Mouse (Mus musculus) MEL (cell line): ENCODE data around the gene Gm20388. TPM values are rescaled to one million over a fixed set of nuclear protein-coding genes. Genes with fewer than 3 reads are reported as not detected.

Source experiments
- DNase-seq: peaks from one replicate; pipeline ENCODE4 v3.0.0; 2011; ENCODE audit warnings: low read depth, low spot score
- H3K27ac ChIP-seq: 2 replicates; pipeline ENCODE4 v1.5.1; 2012; ENCODE audit warnings: low read depth, mild to moderate bottlenecking, control low read depth, low read length, moderate library complexity; ENCODE audit not compliant: control insufficient read depth
- H3K27me3 ChIP-seq, 2 experiments: fragments of 150-350 bp in 1 of 2; sonication (generic) in 1 of 2; 2 replicates each; pipeline ENCODE4 v1.6.1; 2012; ENCODE audit warnings: low read length in 2 of 2, mild to moderate bottlenecking in 2 of 2, improper control_type of control experiment in 1 of 2, moderate library complexity in 1 of 2; ENCODE audit not compliant: insufficient read depth in 2 of 2, control insufficient read depth in 1 of 2
- H3K36me3 ChIP-seq, 2 experiments: 2 replicates each; pipeline ENCODE4 v1.6.1; 2012 to 2014; ENCODE audit warnings: low read length in 2 of 2, improper control_type of control experiment in 1 of 2, inconsistent platforms in 1 of 2, mild to moderate bottlenecking in 1 of 2; ENCODE audit not compliant: insufficient read depth in 2 of 2, control insufficient read depth in 1 of 2
- H3K4me1 ChIP-seq, 2 experiments: fragments of 150-350 bp in 1 of 2; sonication (generic) in 1 of 2; 2 replicates each; pipeline ENCODE4 v1.6.1; 2012; ENCODE audit warnings: low read length in 2 of 2, improper control_type of control experiment in 1 of 2, mild to moderate bottlenecking in 1 of 2; ENCODE audit not compliant: insufficient read depth in 2 of 2, control insufficient read depth in 1 of 2
- H3K4me3 ChIP-seq, 2 experiments: fragments of 150-350 bp in 1 of 2; sonication (generic) in 1 of 2; 2 replicates each; pipeline ENCODE4 v1.5.1; 2012; ENCODE audit warnings: low read depth in 2 of 2, low read length in 2 of 2, mild to moderate bottlenecking in 2 of 2, moderate library complexity in 2 of 2, control low read depth in 1 of 2, improper control_type of control experiment in 1 of 2; ENCODE audit not compliant: control insufficient read depth in 1 of 2, insufficient read depth in 1 of 2
- H3K79me2 ChIP-seq: 2 replicates; pipeline ENCODE4 v1.6.1; 2012; ENCODE audit warnings: mild to moderate bottlenecking, low read length, moderate library complexity; ENCODE audit not compliant: control insufficient read depth, poor library complexity, insufficient read depth
- H3K9ac ChIP-seq: 2 replicates; pipeline ENCODE4 v1.6.1; 2012; ENCODE audit warnings: low read depth, mild to moderate bottlenecking, control low read depth, low read length, moderate library complexity; ENCODE audit not compliant: control insufficient read depth, poor library complexity, severe bottlenecking
- H3K9me3 ChIP-seq: fragments of 150-350 bp; sonication (generic); replicated peaks from 2 replicates; pipeline ENCODE4 v1.6.1; 2012; ENCODE audit warnings: mild to moderate bottlenecking, low read length, improper control_type of control experiment, moderate library complexity; ENCODE audit not compliant: insufficient read depth
- CTCF ChIP-seq, 3 experiments: IDR thresholded peaks in 2 of 3; conservative IDR thresholded peaks in 1 of 3; 2 replicates each; pipeline ENCODE4 v1.5.1; 2011 to 2012; ENCODE audit warnings: low read length in 3 of 3, low read depth in 2 of 3, mild to moderate bottlenecking in 2 of 3, improper control_type of control experiment in 1 of 3, inconsistent platforms in 1 of 3, mixed read lengths in 1 of 3, moderate library complexity in 1 of 3; ENCODE audit not compliant: control insufficient read depth in 1 of 3, insufficient read depth in 1 of 3, poor library complexity in 1 of 3, severe bottlenecking in 1 of 3
- E2F4 ChIP-seq: IDR thresholded peaks from 2 replicates; pipeline ENCODE4 v1.6.1; 2011; ENCODE audit warnings: low read depth, low read length, improper control_type of control experiment, borderline replicate concordance
- EP300 ChIP-seq, 2 experiments: IDR thresholded peaks; 2 replicates each; pipeline ENCODE4 v1.6.1; 2011; ENCODE audit warnings: improper control_type of control experiment in 2 of 2, low read length in 2 of 2, low read depth in 1 of 2, mild to moderate bottlenecking in 1 of 2
- GABPA ChIP-seq: IDR thresholded peaks from 2 replicates; pipeline ENCODE4 v1.6.1; 2012; ENCODE audit warnings: low read depth, mild to moderate bottlenecking, inconsistent platforms, low read length, improper control_type of control experiment, moderate library complexity
- GATA1 ChIP-seq: IDR thresholded peaks from 2 replicates; pipeline ENCODE4 v1.6.1; 2011; ENCODE audit warnings: low read depth, low read length, improper control_type of control experiment
- KAT2A ChIP-seq: conservative IDR thresholded peaks from 2 replicates; pipeline ENCODE4 v1.6.1; 2012; ENCODE audit warnings: low read depth, low read length, improper control_type of control experiment, inconsistent platforms
- MAX ChIP-seq: IDR thresholded peaks from 2 replicates; pipeline ENCODE4 v1.6.1; 2011; ENCODE audit warnings: low read length, improper control_type of control experiment
- MAZ ChIP-seq: IDR thresholded peaks from 2 replicates; pipeline ENCODE4 v1.6.1; 2012; ENCODE audit warnings: low read depth, mild to moderate bottlenecking, inconsistent platforms, low read length, improper control_type of control experiment
- MEF2A ChIP-seq: IDR thresholded peaks from 2 replicates; pipeline ENCODE4 v1.6.1; 2014; ENCODE audit warnings: low read depth, mild to moderate bottlenecking, inconsistent platforms, low read length, improper control_type of control experiment; ENCODE audit not compliant: poor library complexity, insufficient replicate concordance, severe bottlenecking; ENCODE audit errors: extremely low read depth
- MYB ChIP-seq: IDR thresholded peaks from 2 replicates; pipeline ENCODE4 v1.6.1; 2011; ENCODE audit warnings: mild to moderate bottlenecking, low read depth, low read length, improper control_type of control experiment
- MYC ChIP-seq: IDR thresholded peaks from 2 replicates; pipeline ENCODE4 v1.6.1; 2011; ENCODE audit warnings: low read depth, mild to moderate bottlenecking, low read length, improper control_type of control experiment, moderate library complexity
- NELFE ChIP-seq: IDR thresholded peaks from 2 replicates; pipeline ENCODE4 v1.6.1; 2011; ENCODE audit warnings: low read depth, low read length, improper control_type of control experiment
- NRF1 ChIP-seq: IDR thresholded peaks from 2 replicates; pipeline ENCODE4 v1.6.1; 2014; ENCODE audit warnings: low read depth, mild to moderate bottlenecking, inconsistent platforms, low read length, improper control_type of control experiment, moderate library complexity; ENCODE audit not compliant: poor library complexity, insufficient read depth, severe bottlenecking
- POLR2A ChIP-seq, 2 experiments: IDR thresholded peaks; 2 replicates each; pipeline ENCODE4 v1.6.1; 2011 to 2012; ENCODE audit warnings: low read length in 2 of 2, mild to moderate bottlenecking in 2 of 2, control low read depth in 1 of 2, improper control_type of control experiment in 1 of 2, low read depth in 1 of 2, moderate library complexity in 1 of 2; ENCODE audit not compliant: control insufficient read depth in 1 of 2, insufficient read depth in 1 of 2, poor library complexity in 1 of 2
- POLR2AphosphoS2 ChIP-seq: IDR thresholded peaks from 2 replicates; pipeline ENCODE4 v1.6.1; 2011; ENCODE audit warnings: low read length, improper control_type of control experiment
- POLR2AphosphoS5 ChIP-seq: IDR thresholded peaks from 2 replicates; pipeline ENCODE4 v1.6.1; 2012; ENCODE audit warnings: low read depth, borderline replicate concordance, mild to moderate bottlenecking, inconsistent platforms, low read length, moderate library complexity, mixed read lengths
- RAD21 ChIP-seq: IDR thresholded peaks from 2 replicates; pipeline ENCODE4 v1.6.1; 2011; ENCODE audit warnings: mild to moderate bottlenecking, low read depth, low read length, improper control_type of control experiment
- SIN3A ChIP-seq: IDR thresholded peaks from 2 replicates; pipeline ENCODE4 v1.6.1; 2012; ENCODE audit warnings: low read length, improper control_type of control experiment, inconsistent platforms
- SMC3 ChIP-seq: IDR thresholded peaks from 2 replicates; pipeline ENCODE4 v1.6.1; 2011; ENCODE audit warnings: low read depth, low read length, improper control_type of control experiment
- TAL1 ChIP-seq: IDR thresholded peaks from 2 replicates; pipeline ENCODE4 v1.6.1; 2012; ENCODE audit warnings: mild to moderate bottlenecking, inconsistent platforms, low read length, moderate library complexity, mixed read lengths
- TBP ChIP-seq: IDR thresholded peaks from 2 replicates; pipeline ENCODE4 v1.8.0; 2011; ENCODE audit warnings: low read depth, low read length, improper control_type of control experiment
- UBTF ChIP-seq: IDR thresholded peaks from 2 replicates; pipeline ENCODE4 v1.6.1; 2012; ENCODE audit warnings: low read depth, mild to moderate bottlenecking, inconsistent platforms, low read length, improper control_type of control experiment, moderate library complexity, borderline replicate concordance; ENCODE audit not compliant: insufficient read depth
- USF2 ChIP-seq, 2 experiments: IDR thresholded peaks; 2 replicates each; pipeline ENCODE4 v1.6.1; 2011 to 2012; ENCODE audit warnings: improper control_type of control experiment in 2 of 2, low read length in 2 of 2, borderline replicate concordance in 1 of 2, inconsistent platforms in 1 of 2, low read depth in 1 of 2, mild to moderate bottlenecking in 1 of 2; ENCODE audit not compliant: insufficient read depth in 1 of 2
- ZC3H11A ChIP-seq: IDR thresholded peaks from 2 replicates; pipeline ENCODE4 v1.6.1; 2012; ENCODE audit warnings: low read depth, mild to moderate bottlenecking, inconsistent platforms, low read length, improper control_type of control experiment
- ZMIZ1 ChIP-seq: IDR thresholded peaks from 2 replicates; pipeline ENCODE4 v1.6.1; 2012; ENCODE audit warnings: low read depth, mild to moderate bottlenecking, inconsistent platforms, low read length, improper control_type of control experiment, moderate library complexity
- polyA plus RNA-seq, 2 experiments: library from polyadenylated mRNA; stranded (reverse) in 1 of 2; unstranded in 1 of 2; fragments of >175 nt in 1 of 2; fragments of >200 nt in 1 of 2; gene quantifications; 2 replicates each; pipeline versions ENCODE4 v1.2.1 to v1.2.4; 2012; ENCODE audit warnings: low replicate concordance in 2 of 2, low read depth in 1 of 2; ENCODE audit not compliant: insufficient read length in 2 of 2, insufficient read depth in 1 of 2, missing spikeins in 1 of 2
- total RNA-seq: library from RNA; depleted of rRNA; stranded (reverse); fragments of 300-350 nt; gene quantifications from 2 replicates; pipeline ENCODE4 v1.2.3, GENCODE M21; 2012

Gene Gm20388
- total and polyA plus RNA-seq, 3 experiments, result 11.1 to 17.8 TPM; not detected in 1

- H3K79me2 ChIP-seq, result no peaks in the 10 kb centered on the region
- DNase-seq, result peak; percentile 31
- H3K9me3 ChIP-seq, result no peaks in the 10 kb centered on the region
- no peaks in the 10 kb centered on the region for H3K27me3 ChIP-seq
- TF ChIP-seq MEF2A (no peak), SMC3 (peak; percentile 36), UBTF (no peak), RAD21 (peak; percentile 38), E2F4 (no peak), POLR2AphosphoS2 (no peak), ZC3H11A (peak; percentile 15; the same call in 1 of the 2 replicates), NELFE (no peak), CTCF (IDR thresholded peaks at IDR 0.05 in 2 of 3, conservative IDR thresholded peaks at IDR 0.05 in 1 of 3; ENCODE audit: control insufficient read depth in 1 of 3, insufficient read depth in 1 of 3, low read depth in 2 of 3, low read length in 3 of 3, poor library complexity in 1 of 3, severe bottlenecking in 1 of 3) (peak; percentile 40 to 51 (median 48)), POLR2AphosphoS5 (no peak), MAZ (no peak), GATA1 (no peak)
- H3K4me1 ChIP-seq, result no peaks in the 10 kb centered on the region
- H3K4me3 ChIP-seq, result no peak overlapping the region
- no peak overlapping the region for H3K27ac ChIP-seq
- no peaks in the 10 kb centered on the region for H3K36me3 ChIP-seq
- H3K9ac ChIP-seq, result no peak overlapping the region
Measured at GRCm38 (mm10) chr8:123132953-123133352, 3222.3 kb downstream of the Gm20388 start.

- no peaks in the 10 kb centered on the region for H3K79me2 ChIP-seq
- no peaks in the 10 kb centered on the region for H3K36me3 ChIP-seq
- TF ChIP-seq MAZ (no peak), MYC (no peak), MAX (no peak), CTCF (IDR thresholded peaks at IDR 0.05 in 2 of 3, conservative IDR thresholded peaks at IDR 0.05 in 1 of 3; ENCODE audit: control insufficient read depth in 1 of 3, insufficient read depth in 1 of 3, low read depth in 2 of 3, low read length in 3 of 3, poor library complexity in 1 of 3, severe bottlenecking in 1 of 3) (no peak), ZMIZ1 (no peak), SMC3 (no peak), NRF1 (no peak), USF2 (IDR thresholded peaks at IDR 0.05; ENCODE audit: borderline replicate concordance in 1 of 2, insufficient read depth in 1 of 2, low read depth in 1 of 2, low read length in 2 of 2) (no peak), MEF2A (no peak), MYB (no peak), SIN3A (no peak), KAT2A (no peak), EP300 (IDR thresholded peaks at IDR 0.05; ENCODE audit: low read depth in 1 of 2, low read length in 2 of 2) (no peak), GABPA (no peak), NELFE (no peak), RAD21 (no peak), TAL1 (no peak), TBP (no peak), POLR2A (IDR thresholded peaks at IDR 0.05; ENCODE audit: control insufficient read depth in 1 of 2, insufficient read depth in 1 of 2, low read depth in 1 of 2, low read length in 2 of 2, poor library complexity in 1 of 2) (no peak)
- TF ChIP-seq, all 39 proteins: peak for 0
- Histone ChIP-seq H3K4me1 (no peaks in the 10 kb centered on the region), H3K9me3 (no peaks in the 10 kb centered on the region), H3K4me3 (no peak overlapping the region), H3K27me3 (no peaks in the 10 kb centered on the region), H3K9ac (no peak overlapping the region), H3K27ac (no peak overlapping the region)
- no peak for DNase-seq
Measured at GRCm38 (mm10) chr8:123134149-123134713, 3223.6 kb downstream of the Gm20388 start.
